Mouse (Mus musculus) monocyte, adult 2 months (primary cell): Measurements from ENCODE around the gene Kcnk1.

Source experiments
- DNase-seq, 2 experiments: peaks; one replicate each; pipeline ENCODE4 v3.0.0; 2022; ENCODE audit warnings: low spot score in 2 of 2, low read depth in 1 of 2

The Kcnk1 gene

DNA sequence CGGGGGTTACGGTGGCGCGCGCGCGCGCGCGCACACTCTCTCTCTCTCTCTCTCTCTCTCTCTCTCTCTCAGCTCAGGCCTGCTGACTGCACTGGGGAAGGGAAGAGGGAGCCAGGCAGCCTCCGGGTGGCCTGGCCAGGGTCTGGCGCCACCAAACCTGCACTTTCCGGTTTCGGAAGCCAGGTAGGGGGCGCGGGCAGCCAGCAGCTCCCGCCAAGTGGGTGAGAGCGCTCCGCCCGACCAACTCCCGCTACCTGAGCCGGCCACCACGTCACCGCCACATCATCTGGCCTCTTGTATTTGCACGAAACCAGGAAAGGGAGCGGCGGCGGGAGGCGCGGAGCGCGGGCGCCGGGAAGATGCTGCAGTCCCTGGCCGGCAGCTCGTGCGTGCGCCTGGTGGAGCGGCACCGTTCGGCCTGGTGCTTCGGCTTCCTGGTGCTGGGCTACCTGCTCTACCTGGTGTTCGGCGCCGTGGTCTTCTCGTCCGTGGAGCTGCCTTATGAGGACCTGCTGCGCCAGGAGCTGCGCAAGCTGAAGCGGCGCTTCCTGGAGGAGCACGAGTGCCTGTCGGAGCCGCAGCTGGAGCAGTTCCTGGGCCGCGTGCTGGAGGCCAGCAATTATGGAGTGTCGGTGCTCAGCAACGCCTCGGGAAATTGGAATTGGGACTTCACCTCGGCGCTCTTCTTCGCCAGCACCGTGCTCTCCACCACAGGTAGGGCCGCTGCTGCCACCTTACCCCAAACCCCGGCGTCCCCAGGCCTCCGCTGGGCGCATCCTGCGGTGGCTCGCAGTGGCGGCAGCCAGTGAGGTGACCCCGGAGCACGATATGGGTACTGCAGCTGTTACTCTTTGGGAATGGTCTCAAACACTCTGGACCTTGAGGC, at the start of gene Kcnk1:
Gene Kcnk1 (plus strand): TSS at position 70 of the 886 bp plus-strand sequence.
- DNase-seq, result no peak

DNA sequence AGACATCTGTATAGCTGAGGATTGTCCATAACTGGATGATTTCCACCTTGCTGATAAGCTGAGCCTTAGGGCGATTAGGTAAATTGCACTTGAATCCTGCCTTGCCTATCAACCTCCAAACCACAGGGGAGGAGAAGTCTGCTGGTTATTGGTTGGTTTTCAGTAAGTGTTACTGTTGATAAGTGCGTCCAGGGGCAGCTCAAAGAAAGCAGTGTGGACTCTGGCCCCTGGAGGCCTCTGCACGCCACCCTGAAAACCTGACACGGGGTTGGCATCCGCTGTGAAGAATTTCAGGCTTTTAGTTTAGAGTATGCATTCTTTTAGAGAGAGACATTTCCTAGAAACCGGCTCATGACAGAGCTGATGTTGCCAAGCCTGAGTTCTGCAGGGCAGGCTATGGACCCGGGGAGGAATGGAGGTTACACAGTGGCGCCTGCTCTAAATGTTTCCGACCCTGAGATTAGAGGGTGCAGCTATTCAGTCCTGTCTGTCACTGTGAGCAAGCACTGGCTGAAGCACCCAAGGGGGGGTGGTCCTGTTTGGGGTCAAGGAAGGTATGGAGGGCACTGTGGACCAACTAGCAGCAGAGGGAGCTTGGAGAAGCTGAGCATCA, 46.2 kb upstream of the Kcnk1 start:
- DNase-seq, result no peak

DNA sequence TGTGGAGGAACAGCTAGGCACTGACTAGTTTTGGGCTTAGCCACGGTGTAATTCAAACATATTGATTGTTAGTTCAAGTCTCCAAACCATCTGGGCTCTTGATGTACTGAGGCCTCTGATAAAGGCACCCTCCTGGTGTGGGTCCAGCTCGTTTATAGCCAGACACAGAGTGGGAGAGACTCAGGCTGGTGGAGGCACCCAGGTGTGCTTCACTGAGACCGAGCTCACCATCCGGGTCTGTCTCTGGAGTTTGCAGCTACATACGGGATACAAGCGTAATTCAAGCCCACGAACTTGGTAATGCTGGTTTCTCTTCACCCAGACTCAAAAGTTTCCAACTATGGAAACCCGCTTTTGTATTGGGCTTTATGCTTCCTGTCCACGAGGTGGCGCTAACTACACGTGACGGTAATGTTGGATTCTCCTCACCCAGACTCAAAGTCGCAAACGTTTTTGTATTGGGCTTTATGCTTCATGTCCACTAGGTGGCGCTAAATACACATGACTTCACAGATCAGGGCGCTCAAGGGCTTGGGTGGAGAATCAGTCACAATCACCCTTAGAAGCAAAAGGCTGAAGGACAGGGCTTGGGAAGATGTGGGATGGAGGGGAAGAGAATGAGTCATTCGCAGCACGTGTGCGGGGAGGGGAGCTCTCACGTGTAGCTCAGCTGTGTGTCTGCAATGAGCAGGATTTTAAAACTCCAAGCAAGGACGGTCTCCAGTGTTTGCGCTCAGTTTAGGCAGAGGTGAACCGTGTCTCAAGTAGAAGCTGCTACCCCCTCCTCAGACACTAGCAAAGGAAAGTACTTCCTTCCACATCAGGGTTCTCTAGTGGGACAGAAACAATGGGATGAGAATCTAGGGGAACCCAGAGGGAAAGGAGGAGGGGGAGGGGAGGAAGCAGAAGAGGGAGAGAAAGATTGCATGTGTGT, 44.7 kb upstream of the Kcnk1 start:
- DNase-seq, result peak; percentile 29 to 32

DNA sequence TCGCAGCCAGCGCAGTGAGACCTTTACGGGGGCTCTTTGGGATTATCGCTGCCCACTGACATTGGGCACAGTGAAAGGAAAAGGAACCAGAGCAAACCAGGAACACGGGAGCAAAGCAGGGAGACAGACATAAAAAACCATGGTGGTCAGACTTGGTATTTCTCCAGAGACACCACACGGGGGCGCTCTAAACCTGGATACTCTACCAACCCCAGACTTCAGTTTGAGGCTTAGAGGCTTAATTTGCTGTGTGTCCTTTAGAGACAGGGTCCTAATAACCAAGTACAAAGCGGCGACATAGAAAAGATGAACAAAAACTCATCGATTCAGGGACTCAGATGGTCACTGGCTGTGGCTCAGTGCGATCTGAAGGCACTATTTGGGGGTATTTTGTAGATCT, 39.3 kb upstream of the Kcnk1 start:
- DNase-seq, result no peak

DNA sequence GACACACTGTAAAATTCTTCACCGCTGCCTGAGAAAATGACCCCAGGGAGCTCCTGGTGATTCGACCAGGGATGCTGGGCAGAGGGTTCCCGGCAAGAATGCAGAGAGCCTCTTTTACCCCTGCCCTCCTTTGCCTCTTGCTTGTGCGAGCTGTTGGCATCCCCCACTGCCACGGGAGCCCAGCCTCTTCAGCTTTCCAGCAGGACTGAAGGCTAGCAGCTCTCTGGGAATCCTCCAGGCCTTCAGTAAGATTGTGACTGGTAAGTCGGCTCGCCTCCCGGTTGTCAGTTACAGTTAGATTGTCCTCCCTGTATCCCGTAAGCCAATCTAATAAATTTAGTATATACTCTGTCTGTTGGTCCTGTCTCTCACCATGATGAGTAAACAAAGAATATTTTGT, 38.2 kb upstream of the Kcnk1 start:
- DNase-seq, result no peak

DNA sequence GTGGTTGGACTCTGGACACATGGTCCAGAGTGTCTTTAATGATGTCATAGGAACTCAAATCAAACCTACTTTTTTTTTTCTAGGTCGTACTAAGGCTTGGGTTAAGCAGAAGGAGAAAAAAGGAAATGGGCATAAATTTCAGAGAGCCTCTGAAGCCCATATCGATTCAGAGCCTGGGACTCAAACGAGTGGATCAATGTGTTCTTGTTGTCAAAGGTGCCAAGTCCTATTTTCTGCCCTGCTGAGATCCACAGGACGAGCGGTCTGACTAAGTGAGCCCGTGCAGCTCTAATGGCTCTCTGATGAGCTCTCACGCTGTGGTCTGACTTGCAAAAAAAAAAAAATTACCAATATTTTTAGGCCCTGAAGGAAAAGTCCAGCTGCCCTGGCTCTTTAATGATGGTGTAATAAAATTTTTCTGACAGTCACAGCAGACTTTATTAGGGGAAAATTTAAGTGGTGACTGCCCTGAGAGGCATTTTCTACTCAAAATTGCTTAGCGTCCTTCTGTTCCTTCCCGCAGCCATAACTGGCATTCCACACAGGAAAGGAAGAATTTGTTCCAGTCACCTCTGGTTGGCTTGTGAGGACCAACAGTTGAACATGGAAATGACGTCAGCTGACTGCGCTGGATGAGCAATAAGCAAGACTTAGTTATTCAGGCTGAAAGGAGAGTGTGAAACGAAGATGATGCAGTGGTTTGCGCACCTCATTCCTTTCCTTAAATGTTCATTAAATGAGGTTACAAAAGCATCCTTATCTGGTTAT, 37.6 kb upstream of the Kcnk1 start:
- no peak for DNase-seq

DNA sequence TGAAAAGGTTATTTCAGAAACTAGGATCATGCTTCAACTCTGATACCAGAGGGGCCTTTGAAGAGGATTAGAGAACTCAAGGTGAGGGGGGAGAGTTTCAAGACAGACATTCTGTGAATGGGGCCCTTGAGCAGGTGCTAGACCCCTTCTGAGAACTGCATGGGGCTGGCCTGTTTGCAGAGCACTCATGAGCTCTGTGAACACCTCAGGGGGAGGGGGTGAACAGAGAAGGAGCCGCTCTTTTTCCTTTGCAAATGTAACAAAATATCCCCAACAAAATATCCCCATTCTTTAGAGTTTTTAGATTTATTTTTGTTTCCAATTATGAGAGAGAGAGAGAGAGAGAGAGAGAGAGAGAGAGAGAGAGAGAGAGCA, 37.0 kb upstream of the Kcnk1 start:
- no peak for DNase-seq

DNA sequence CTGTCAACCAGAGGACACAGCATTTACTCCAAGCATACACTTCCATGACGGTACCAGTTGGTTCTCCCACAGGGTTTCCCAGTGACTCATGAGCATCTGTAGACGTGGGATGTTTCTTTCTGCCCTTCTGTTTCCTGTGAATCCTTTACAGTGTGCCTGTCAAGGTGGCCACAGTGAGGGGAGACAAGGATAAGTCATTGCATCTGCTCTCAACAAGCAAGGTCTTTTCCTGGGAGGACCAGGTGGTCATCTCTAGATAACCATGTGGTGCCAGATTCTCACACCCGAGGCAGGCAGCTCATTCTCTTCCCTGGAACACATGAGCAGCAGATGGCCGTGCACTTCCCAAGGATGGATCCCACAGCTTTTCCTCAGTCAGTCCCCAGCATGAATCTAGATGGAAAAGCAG, 35.6 kb upstream of the Kcnk1 start:
- DNase-seq, result no peak

DNA sequence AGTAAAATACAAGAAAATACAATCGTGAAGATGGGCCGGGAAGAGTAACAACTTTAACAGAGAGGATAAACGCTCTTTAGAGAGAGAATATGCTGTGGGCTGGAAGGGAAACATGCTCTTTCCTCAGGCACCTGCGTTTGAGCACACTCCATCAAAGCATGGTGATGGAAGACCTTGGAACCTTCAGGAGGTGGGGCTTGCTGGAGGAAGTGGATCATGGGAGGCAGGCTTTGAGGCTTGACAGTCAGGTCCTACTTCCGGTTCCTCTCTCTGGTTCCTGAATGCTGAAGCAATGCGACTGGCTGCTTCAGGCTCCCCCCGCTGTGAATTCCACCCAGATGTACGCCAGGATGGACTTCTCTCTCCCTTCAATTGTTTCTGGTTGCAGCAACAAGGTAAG, 34.9 kb upstream of the Kcnk1 start:
- no peak for DNase-seq

DNA sequence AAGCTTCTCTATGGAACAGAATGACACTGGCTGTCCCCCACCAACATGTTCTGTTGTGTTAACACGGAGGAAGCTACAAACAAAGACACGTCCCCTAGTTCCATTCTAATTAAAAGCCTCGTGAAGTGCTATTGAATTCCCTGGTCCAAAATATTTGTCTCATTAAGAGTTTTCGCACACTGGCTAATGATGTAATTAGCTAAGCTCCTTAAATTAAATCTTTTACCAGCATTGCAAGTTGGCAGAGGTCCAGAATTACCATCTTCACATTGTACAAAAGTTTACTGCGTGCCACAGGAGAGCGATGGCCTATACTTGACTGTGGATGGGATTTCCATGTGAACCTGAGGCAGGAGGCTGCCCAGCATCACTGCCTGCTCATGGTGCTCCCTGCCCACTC, 33.2 kb upstream of the Kcnk1 start:
- DNase-seq, result no peak

DNA sequence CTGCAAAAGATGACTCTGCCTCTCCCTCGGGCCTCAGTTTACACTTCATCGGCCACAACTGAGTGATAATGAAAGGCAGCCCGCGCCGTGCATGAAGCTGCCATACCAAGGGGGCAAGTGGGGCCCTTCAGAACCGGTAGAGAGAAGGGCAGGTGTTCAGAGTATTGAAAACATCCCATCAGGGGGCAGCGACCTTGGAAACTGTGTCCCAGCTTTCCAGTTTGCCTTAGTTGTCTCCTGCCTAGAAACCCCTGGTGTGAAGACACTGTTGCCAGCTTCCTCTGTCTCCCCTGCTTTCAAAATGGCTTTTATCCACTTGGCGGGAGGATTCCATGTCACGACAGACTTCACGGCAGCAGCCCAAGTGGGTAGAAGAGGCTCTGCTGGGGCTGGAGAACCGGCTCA, 31.2 kb upstream of the Kcnk1 start:
- DNase-seq, result no peak

DNA sequence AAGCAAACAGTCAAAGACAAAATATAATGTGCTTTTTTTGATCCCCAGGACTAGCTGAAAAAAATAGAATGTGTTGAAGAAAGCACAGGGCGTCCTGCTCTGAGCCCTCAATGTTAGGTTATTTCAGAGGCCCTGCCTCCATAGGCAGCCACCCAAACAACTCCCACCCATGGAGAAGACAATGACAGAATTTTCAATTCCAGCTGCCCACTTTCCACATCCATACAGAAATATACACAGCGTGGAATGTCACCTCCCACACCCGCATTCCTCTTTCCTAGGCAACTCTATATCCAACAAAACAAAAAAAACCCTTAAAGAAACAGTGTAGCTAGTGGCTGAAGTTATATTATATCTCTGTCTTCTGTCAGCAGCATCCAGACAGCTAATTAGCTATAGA, 23.6 kb upstream of the Kcnk1 start:
- DNase-seq, result no peak

DNA sequence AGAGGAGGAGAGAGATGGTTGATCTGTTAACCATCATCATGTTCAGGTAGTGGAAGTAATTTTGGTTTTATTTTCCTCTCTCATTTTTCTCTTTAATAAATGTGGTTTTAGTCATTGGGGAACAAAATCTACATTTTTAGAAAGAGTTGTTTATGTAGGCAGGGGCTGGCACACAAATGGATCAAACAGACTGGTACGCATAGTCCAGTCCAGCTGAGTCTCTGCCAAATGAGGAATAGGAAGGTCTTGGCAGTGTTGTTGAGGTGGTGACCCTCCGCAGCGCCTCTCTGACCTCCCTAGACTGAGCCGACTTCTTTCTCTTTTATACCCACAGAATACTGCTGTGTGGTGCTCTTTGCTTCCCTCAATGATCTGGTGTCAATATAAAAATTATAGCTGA, 19.0 kb upstream of the Kcnk1 start:
- DNase-seq, result no peak

DNA sequence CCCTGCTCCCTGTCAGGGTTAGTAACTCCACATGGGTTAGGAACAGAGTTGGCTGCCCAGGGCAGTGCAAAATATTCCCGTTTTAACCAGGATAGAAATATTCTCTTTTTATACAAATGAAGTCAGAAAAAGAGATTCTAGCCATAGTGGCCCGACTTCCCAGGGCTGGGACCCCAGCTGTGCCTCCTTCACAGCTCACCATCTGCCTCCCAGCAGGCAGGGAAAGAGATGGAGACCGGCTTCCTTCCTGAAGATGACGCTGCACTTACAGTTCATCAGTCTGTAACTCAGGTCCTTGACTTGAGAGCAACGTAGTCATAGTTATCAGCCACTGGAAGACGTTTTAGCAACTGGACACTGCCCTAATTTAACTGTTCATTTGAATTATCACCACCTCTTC, 14.1 kb upstream of the Kcnk1 start:
- DNase-seq, result no peak

DNA sequence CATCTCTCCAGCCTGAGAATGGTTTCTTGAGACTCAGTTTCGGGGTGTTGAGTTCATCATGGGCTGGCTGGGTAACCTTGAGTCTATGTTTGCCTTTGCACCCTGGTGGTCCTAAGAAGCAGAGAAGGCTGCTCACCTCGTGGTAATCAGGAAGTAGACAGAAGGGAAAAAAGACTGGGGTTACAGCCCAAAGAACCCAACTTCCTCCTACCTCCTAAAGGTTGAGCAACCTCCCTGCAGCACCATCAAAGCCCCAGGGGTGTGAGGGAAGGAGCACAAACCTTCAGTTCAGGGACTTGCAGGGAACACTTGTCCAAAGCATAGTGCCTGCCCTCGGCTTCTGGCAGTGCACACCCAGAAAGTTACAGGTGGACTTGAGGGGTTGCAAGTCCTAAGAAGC, 11.5 kb upstream of the Kcnk1 start:
- no peak for DNase-seq

DNA sequence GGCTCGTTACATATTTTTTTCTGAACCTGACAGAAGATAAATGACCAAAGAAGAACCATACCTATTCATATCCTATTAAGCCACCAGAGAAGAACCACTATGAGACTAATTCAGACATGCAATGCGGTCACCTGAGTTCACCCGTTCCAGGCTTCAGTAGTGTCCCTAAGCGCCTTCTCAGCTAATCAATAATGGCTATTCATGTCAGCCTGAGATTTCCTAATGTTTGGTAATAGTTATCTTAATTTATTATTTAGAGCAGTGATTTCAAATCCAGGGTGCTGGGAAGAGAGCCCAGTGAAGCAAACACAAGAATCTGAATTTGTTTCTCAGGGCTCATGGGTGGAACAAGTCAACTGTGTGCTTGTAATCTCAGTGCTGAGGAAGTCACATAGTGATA, 10.8 kb upstream of the Kcnk1 start:
- no peak for DNase-seq

DNA sequence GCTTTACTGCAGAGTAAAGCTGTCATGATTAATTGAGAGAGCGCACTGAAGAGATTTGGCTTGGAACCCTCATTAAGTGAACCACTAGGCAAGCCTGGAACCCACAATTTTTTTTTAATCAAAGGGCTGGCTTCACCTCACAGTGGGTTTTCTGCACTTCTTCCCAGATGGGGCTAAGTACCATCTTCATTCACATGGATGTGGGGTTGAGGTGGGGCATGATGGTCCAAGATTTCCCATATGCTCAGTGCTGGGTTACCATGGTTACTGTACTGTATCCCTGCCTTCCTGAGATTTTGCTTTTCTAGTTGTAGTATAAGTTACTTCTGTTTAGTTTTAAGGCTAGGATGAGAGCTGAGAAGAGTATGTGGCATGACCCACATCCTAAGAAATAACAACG, 9.6 kb upstream of the Kcnk1 start:
- DNase-seq, result no peak

DNA sequence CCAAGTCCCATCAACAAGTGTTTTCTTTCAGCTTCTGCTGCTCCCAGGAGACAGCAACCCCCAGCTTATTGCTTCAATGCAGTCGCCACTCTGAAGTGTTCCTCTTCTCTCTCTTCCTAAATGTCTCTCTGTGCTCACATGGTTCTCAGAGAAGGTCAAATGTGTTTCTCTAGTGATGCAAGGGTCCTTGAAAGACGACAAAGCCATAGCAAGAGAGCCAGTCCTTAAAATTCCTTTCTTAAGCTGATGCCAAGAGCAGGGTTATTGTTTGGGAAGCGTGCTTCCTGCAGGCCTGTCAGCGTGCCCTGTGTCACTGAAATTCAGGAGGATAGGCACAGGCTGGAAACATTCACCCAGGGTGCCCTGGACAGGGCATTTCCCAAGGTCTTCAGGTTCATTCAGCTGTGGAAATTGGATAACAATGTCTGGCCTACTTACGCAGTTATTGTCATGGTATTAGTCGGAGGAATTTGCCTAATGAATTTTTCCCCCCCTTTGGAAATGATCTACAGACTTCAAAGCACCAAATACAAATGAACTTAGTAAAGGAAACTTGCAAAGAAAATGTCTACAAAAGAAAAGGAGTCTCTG, 7.9 kb upstream of the Kcnk1 start:
- no peak for DNase-seq

DNA sequence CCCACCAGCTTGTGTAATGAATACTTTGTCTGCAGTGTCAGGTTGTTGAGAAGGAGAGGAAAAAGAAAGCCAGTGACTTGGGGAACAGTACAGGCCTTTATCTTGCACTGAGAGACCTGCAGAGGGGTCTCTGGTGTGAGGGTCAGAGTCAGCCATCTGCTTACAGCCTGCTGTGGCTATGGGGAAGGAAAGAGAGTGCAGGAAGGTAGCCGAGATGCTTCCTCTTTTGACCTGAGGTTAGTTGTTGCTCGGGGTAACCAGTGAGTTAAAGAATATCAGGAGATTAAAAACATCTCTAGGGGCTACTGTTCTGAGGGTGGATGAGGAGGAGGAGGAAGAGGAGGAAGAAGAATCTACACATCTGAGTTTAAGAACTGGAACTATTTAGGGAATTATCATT, 7.0 kb upstream of the Kcnk1 start:
- no peak for DNase-seq

DNA sequence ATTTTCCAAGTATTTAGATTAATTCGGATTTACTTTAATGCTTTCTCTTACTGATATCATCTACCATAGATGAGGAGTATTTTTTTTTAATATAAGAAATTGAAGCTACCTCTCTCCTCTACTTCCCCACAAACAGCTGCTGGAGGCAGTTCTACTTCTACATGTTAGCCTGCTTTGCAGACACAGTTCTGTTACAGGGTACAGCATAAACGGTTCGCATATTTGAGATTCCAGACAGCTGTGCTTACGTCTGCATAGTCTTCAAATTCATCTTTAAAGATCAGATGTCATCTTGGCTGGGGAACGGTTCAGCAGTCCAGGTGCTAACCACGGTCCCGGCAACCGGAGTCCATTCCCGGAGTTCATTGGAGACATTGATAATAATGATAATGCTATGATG, 1.3 kb upstream of the Kcnk1 start:
- no peak for DNase-seq
